Mouse (Mus musculus) neural tube, embryonic 11.5 days (tissue): ENCODE measurements at regions not wholly inside any gene's neighbourhood (a gene's known extent, or its start where the extent isn't known, plus 50 kb on each side); places are given as distances from the start of the nearest gene placed in this dataset.
"Not testable (repeated sequence)": the region's sequence is repeated elsewhere in the genome, so short reads cannot be mapped to it uniquely, and the experiment has no call there.

Source experiments
- ATAC-seq: fragments of 200-750 bp; cut with Nextera tagmentation; 2 replicates; pipeline ENCODE4 v1.8.0; 2017; ENCODE audit warnings: moderate number of reproducible peaks, mild to moderate bottlenecking, moderate TSS enrichment, moderate library complexity; ENCODE audit not compliant: insufficient read depth, low FRiP score, low TSS enrichment
- DNase-seq: peaks from one replicate; pipeline ENCODE4 v3.0.0-alpha.2; 2015; ENCODE audit warnings: low spot score
- H3K27ac ChIP-seq: fragments of 300-500 bp; sonication (generic); 2 replicates; pipeline ENCODE4 v1.5.1; 2014; ENCODE audit warnings: low read depth, mild to moderate bottlenecking, low read length
- H3K27me3 ChIP-seq: fragments of 300-500 bp; sonication (generic); 2 replicates; pipeline ENCODE4 v1.6.1; 2014; ENCODE audit warnings: mild to moderate bottlenecking, low read length, mixed read lengths; ENCODE audit not compliant: control insufficient read depth, insufficient read depth
- H3K36me3 ChIP-seq: fragments of 300-500 bp; sonication (generic); 2 replicates; pipeline ENCODE4 v1.6.1; 2014; ENCODE audit warnings: mild to moderate bottlenecking, low read length, moderate library complexity, mixed read lengths; ENCODE audit not compliant: control insufficient read depth, insufficient read depth
- H3K4me1 ChIP-seq: fragments of 300-500 bp; sonication (generic); 2 replicates; pipeline ENCODE4 v1.6.1; 2014; ENCODE audit warnings: low read length, mixed read lengths; ENCODE audit not compliant: control insufficient read depth, insufficient read depth
- H3K4me2 ChIP-seq: fragments of 300-500 bp; sonication (generic); 2 replicates; pipeline ENCODE4 v1.6.1; 2014; ENCODE audit warnings: low read depth, mild to moderate bottlenecking, moderate library complexity
- H3K4me3 ChIP-seq: fragments of 300-500 bp; sonication (generic); 2 replicates; pipeline ENCODE4 v1.5.1; 2014; ENCODE audit warnings: low read depth, low read length
- H3K9ac ChIP-seq: fragments of 300-500 bp; sonication (generic); 2 replicates; pipeline ENCODE4 v1.6.1; 2014; ENCODE audit warnings: mild to moderate bottlenecking, low read length
- H3K9me3 ChIP-seq: fragments of 300-500 bp; sonication (generic); 2 replicates; pipeline ENCODE4 v1.6.1; 2016; ENCODE audit warnings: low read length; ENCODE audit not compliant: control insufficient read depth
- WGBS: fragments of 180-500 bp; shearing (Covaris S2); extraction: QIAGEN DNeasy Blood & Tissue Kit; methylation state at CpG from one replicate; pipeline ENCODE4 v1.1.7; 2014; 5-methylcytosine and 5-hydroxymethylcytosine counted together

DNA sequence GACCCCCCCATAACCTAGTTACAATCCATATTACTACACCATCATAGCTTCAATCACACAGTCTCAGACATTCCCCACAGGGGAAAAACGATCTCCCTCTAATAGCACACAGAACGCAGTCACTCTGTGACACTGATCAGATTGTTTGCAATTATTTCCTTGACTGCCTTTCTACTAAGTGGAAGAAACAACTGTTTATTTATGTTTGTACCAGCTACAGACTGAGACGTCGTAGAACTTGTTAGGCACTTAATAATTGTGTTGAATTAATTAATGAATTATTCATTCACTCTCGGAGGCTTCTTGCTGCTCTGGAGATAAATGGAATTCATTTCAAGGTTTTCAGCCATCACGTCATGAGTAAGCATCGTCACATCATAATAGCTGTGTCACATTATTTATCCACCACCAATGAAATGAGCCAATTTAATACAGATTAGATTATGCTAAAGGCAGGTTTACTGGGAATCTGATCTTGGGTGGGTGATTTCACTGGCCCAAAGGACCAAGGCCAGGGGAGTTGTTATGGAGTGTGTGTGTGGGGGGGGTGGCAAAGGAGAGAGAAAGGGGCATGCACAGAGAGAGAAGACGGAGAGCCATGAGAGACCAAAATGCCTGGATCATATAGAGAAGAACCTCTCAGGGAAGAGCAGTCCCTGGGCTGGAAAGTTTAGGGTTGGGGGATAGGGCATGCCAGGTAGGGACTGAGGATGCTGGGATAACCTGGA, 355.7 kb upstream of the Zwint start:
- no peaks in the 10 kb centered on the region for H3K9me3 ChIP-seq
- WGBS = 66% methylated on average over 8 of the region's 8 CpGs
- H3K36me3 ChIP-seq = no peaks in the 10 kb centered on the region
- DNase-seq (no peak), ATAC-seq (no peak)
- H3K4me3 ChIP-seq = no peak overlapping the region
- no peak overlapping the region for H3K9ac ChIP-seq
- H3K4me1 ChIP-seq = no peaks in the 10 kb centered on the region
- no peak overlapping the region for H3K4me2 ChIP-seq
- H3K27me3 ChIP-seq = no peaks in the 10 kb centered on the region
- no peak overlapping the region for H3K27ac ChIP-seq

DNA sequence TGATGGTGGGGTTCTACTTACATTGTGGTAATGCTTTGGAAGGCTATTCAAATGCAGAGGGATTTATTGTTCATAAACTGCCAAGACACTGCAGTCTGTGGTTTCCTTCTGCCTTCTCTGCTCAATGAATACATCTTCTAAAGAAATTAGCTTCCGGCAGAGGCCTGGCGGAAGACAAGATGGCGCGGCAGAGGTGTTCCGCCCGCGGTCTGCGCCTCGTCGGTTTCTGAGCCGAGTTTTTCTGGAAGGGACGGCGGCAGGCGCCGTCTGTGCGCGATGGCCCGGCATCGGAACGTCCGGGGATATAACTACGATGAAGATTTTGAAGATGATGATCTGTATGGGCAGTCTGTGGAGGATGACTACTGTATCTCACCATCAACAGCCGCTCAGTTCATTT, 345.6 kb upstream of the Zwint start:
- not testable (repeated sequence) for H3K36me3 ChIP-seq, H3K27ac ChIP-seq, H3K4me2 ChIP-seq, H3K9ac ChIP-seq, H3K9me3 ChIP-seq, ATAC-seq, H3K4me3 ChIP-seq, H3K27me3 ChIP-seq, DNase-seq, H3K4me1 ChIP-seq
- 93% methylated on average over 23 of the region's 23 CpGs for WGBS

DNA sequence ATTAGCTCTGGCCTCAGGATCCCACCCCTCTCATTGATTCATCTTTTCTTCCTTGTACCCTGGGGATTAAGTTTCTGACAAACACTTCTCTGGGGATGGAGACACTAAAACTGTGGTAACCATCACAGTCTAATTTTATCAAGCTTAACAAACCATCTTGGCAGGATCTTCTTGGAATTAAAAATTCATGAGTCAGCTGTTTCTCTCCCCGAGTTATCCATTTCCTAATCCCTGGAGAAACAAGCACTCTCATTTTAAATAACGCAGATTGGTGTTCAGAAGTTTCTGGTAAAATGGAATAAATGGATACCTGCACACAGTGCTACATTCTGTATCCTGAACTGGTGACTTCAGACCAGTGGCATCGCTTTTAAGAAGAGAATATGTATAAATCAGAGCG, 336.3 kb upstream of the Zwint start:
- Histone ChIP-seq H3K36me3 (no peaks in the 10 kb centered on the region), H3K27ac (no peak overlapping the region), H3K4me1 (no peaks in the 10 kb centered on the region), H3K9me3 (no peaks in the 10 kb centered on the region), H3K9ac (no peak overlapping the region), H3K27me3 (no peaks in the 10 kb centered on the region), H3K4me2 (no peak overlapping the region), H3K4me3 (no peak overlapping the region)
- ATAC-seq (no peak), DNase-seq (no peak)
- 80% methylated on average over 4 of the region's 4 CpGs for WGBS

DNA sequence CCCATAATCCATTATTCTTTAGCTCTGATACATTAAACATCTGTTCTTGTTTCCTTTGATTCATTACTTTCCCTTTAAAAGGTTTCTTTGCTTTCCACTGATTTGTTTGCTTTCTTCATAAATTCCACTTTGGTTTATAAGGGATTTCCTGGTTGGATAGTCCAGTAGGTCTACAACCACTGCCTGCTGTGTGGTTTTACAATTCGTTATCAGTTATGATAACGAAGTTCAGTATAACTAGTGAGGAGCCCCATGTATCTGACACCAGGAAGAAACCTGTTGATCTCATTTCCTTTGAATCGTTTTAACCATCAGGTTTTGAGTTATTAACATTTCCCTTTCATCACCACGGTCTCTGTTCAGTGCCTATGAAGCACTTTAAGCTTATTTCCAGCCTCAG, 334.3 kb upstream of the Zwint start:
- Histone ChIP-seq H3K27me3 (no peaks in the 10 kb centered on the region), H3K9ac (no peak overlapping the region), H3K4me1 (no peaks in the 10 kb centered on the region), H3K27ac (no peak overlapping the region), H3K9me3 (no peaks in the 10 kb centered on the region), H3K4me2 (no peak overlapping the region), H3K36me3 (no peaks in the 10 kb centered on the region), H3K4me3 (no peak overlapping the region)
- DNase-seq (no peak), ATAC-seq (no peak)
- WGBS = 77% methylated on average over 4 of the region's 4 CpGs

DNA sequence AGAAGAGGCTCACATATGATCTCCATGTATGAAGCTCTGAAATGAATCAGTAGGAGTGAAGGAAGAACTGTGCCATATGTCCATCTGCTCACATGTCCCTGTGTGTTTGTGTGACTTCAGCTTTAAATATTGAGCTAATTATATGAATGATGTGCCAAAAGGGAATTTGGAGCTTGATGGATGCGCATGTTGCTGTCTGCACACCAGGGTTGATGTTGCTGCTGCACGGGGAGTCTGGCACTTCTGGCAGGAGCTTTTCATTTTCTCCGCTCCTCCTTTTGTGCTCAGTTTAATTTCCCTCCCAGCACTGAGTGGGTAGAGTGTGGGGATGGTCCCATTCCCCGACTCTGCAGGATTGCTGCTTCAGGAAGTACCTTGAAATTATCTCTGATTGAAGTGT, 328.0 kb upstream of the Zwint start:
- Histone ChIP-seq H3K4me1 (no peaks in the 10 kb centered on the region), H3K27ac (no peak overlapping the region), H3K4me3 (no peak overlapping the region), H3K36me3 (no peaks in the 10 kb centered on the region), H3K9ac (no peak overlapping the region), H3K9me3 (no peaks in the 10 kb centered on the region), H3K4me2 (no peak overlapping the region), H3K27me3 (no peaks in the 10 kb centered on the region)
- 49% methylated on average over 4 of the region's 4 CpGs for WGBS
- no peak for DNase-seq
- no peak for ATAC-seq

GRCm38 (mm10) chr10:72347253-72347652, 307.4 kb upstream of the Zwint start:
- Histone ChIP-seq H3K4me2 (no peak overlapping the region), H3K9ac (no peak overlapping the region), H3K4me1 (no peaks in the 10 kb centered on the region), H3K9me3 (no peaks in the 10 kb centered on the region), H3K36me3 (no peaks in the 10 kb centered on the region), H3K27me3 (no peaks in the 10 kb centered on the region), H3K4me3 (no peak overlapping the region), H3K27ac (no peak overlapping the region)
- DNase-seq (no peak), ATAC-seq (no peak)
- WGBS = 84% methylated on average over 5 of the region's 5 CpGs

- H3K9ac ChIP-seq = no peak overlapping the region
- no peak for ATAC-seq
- H3K4me1 ChIP-seq = no peaks in the 10 kb centered on the region
- no peaks in the 10 kb centered on the region for H3K36me3 ChIP-seq
- no peak overlapping the region for H3K27ac ChIP-seq
- H3K27me3 ChIP-seq = no peaks in the 10 kb centered on the region
- H3K9me3 ChIP-seq = no peaks in the 10 kb centered on the region
- no peak overlapping the region for H3K4me3 ChIP-seq
- no peak for DNase-seq
- whole genome bisulfite sequencing = 98% methylated on average over 2 of the region's 2 CpGs
- H3K4me2 ChIP-seq = no peak overlapping the region
Measured at GRCm38 (mm10) chr10:72347949-72348663, 306.5 kb upstream of the Zwint start.

DNA sequence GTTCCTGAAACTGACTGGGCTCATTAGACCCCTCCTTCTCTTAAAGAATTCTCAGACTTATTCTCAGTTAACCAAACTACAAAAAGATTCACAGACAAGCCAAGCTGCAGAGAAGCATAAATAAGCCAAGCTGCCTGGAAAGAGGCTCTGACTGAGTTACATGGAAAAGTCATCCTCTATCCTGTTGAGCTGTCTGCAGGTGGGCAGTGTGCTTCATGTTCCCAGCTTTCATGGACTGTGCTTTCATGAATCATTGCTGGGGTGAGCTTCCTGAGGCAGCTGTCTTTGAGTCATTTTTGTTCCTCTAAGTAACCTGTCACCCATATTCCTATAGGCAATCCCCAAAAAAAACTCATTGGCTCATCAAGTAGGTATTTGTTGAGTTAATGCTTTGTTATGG, 301.8 kb upstream of the Zwint start:
- Histone ChIP-seq H3K27me3 (no peaks in the 10 kb centered on the region), H3K9me3 (no peaks in the 10 kb centered on the region), H3K9ac (no peak overlapping the region), H3K4me3 (no peak overlapping the region), H3K4me1 (no peaks in the 10 kb centered on the region), H3K36me3 (no peaks in the 10 kb centered on the region), H3K4me2 (no peak overlapping the region), H3K27ac (no peak overlapping the region)
- DNase-seq (no peak), ATAC-seq (no peak)

DNA sequence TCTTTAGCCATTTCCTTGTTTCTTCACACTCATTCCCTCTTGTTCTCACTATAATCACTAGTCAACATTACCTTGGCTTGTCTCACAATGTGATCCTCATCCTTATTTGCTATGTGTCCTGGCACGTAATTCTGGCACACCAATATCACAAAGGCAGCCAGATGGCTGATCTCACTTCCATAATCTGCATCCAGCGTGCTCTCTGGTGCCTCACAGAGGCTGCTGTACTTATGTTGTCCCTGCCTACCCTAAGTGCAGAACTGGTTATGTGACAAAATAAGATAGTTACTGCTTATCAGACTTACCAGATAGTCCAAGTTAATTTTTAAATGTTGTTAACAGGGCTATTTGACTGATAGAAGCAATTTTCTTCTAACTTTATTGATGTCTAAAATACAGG, 301.1 kb upstream of the Zwint start:
- Histone ChIP-seq H3K4me1 (no peaks in the 10 kb centered on the region), H3K27ac (no peak overlapping the region), H3K4me3 (no peak overlapping the region), H3K9me3 (no peaks in the 10 kb centered on the region), H3K27me3 (no peaks in the 10 kb centered on the region), H3K4me2 (no peak overlapping the region), H3K9ac (no peak overlapping the region), H3K36me3 (no peaks in the 10 kb centered on the region)
- WGBS = 81% methylated on average over 2 of the region's 2 CpGs
- no peak for ATAC-seq
- no peak for DNase-seq
